Mouse (Mus musculus) layer of hippocampus, adult 18-20 months (tissue): Measurements from ENCODE around the gene Atoh7. TPM values are rescaled to one million over a fixed set of nuclear protein-coding genes. Genes with fewer than 3 reads are reported as not detected.
"Not testable (repeated sequence)": the region's sequence is repeated elsewhere in the genome, so short reads cannot be mapped to it uniquely, and the experiment has no call there.

Experiments
- DNase-seq, 2 experiments: peaks; one replicate each; pipeline ENCODE4 v3.0.0; 2022; ENCODE audit warnings: low spot score in 2 of 2
- long read RNA-seq: library from polyadenylated mRNA; stranded (forward); transcript quantifications from one replicate; pipeline ENCODE4 v2.0.0, GENCODE M21; 2021
- total RNA-seq, 2 experiments: library from RNA; stranded (reverse); gene quantifications; 2 replicates each; pipeline ENCODE4 v1.2.3; 2021

The Atoh7 gene
- total RNA-seq: 1 to 10 TPM in 1 of 2 experiments, under 1 TPM in 1; 0.79 to 2.4 TPM
- long read RNA-seq: 0 reads

DNA sequence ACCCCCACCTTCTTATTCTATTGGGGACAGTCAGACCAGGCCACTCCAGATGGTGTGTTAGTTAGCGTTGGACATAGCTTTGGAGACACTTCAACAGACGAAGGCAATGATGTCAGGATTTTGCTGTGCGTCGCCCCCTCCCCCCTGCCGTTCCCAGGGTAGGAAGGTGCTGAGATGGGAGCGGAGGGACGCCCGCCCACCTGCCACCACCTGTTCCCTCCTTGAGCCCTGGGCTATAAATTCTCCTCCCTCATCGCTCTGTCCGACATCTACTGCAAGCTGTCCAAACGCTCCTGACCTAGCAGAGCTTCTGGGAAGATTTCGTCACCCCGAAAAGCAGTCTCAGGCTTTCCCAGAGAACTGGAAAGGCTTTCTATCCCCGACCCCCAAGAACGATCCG is at the start of gene Atoh7:
TSS of gene Atoh7 (plus strand) at position 131 of the 400 bp plus-strand sequence.
- DNase-seq: peak in 1 of 2 experiments; percentile 17

DNA sequence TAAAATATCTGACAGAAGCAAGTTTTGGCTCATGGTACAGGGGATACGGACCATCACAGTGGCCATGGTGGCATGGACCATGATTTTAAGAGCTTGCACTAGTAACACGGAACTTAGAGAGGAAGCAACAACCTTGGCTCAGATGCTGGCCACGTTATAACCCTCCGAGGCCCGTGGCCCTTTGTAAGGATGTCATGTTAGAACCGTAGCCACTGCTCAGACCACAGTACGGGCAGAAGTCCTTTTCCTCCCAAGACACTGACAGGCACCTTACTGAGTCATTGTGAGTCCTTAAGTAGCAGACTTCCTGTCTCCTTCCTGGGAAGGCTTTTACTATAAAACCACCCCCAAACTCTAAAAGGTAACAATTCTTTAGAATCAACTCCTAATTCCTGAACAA is 48.2 kb upstream of the Atoh7 start:
- DNase-seq: no peak

DNA sequence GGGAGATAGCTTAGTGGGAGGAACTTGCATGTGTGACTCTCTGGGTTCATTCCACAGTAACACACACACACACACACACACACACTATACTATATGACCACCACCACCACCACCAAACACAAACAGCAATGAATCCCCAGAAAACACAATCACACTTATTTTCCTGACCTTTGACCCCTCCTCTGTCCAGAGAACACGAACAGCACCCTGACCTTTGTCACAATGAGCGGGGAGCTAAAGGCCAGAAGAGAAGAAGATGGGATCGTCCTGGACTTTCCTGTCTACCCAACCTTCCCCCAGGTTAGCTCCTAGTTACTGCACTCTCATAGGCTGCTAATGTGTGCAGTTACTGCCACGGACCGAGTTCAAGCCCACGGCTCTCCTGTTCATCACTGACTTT is 47.4 kb upstream of the Atoh7 start:
- no peak for DNase-seq

DNA sequence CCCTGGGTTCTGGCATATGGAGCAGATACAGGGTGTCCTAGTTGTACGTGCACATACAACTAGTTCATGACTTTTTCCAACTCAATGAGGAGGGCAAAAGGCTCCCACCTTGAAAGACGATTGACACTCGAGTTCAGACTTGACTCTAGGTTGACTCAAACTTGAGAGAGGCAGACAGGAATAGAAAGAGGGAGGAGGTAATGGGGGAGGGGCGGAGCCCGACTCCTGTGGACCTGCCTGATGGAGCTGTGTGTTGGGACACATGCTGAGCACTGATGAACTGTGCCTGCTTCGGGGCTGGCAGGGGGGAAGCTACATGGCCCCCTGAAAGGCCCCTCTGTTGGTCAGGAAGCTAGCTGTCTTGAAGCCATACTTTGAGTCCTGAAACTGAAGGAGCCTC is 46.4 kb upstream of the Atoh7 start:
- no peak for DNase-seq

DNA sequence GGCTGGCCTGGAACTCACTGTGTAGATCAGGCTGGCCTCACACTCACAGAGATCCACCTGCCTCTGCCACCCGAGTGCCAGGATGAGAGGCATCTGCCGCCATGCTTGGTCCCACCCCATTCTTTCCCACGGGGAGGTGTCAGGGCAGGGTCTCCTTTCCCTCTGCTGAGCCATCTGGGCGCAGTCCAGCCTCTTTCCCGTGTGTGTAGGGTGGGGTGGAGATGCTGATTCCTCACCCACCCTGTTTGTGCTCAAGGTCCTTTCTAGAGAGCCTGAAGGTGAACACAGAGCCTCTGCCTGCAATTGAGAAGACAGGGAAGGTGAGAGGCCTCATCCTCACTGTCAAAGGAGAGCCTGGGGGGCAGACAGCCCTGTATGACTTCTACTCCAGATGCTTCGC is 45.4 kb upstream of the Atoh7 start:
- DNase-seq: not testable (repeated sequence)

DNA sequence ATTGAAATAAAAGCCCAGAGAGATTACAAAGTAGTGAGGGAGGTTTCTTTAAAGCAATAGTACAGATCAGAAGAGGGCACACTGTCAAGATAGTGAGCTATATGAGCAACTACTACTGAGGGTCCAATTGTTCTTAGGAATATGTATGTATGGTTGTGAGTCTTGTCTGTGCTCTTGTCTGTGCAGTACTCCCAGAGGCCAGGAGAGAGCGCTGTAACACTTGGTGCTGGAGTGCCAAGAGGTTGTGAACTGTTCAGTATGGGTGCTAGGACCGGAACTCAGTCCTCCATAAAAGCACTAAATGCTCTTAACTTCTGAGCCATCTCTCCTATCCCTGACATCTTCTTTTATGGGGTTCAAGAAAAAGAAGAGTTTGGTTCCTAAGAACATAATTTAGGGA is 44.9 kb upstream of the Atoh7 start:
- no peak for DNase-seq

DNA sequence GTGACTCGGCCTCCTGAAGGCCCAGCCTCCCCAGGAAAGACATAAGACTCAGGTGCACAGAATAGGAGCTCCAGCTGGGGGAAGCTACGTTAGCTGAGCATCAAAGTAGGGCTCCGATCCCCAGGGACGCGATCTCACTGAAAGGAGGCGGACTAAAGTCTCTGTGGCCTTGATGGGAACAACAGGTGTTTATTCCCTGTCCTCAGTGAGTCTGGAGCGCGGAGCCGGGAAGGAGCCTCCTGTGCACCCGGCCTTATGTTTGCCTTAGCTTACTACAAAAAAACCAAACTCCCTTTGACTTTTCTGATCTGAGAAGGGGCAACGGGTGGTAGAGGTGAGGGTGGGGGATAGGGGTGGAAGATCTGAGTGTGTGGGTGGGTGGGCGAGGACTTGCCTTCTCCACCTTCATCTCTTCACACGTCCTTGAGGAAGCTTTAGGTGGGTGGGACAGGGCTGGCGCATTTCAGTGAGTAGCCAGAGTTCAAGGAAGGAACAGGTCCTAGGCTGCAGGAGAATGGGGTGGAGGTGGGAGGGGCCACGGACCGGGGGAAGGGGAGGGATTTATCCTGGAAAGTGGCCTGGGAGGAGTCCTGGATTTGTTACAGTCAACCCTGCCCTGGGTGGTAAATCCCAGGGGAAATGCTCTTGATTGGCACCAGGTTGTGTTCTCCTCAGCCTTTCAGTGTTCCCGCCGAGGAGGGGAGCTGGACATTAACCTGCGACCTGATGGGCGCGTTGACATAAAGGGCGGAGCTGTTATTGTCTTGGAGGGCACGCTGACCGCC is 42.3 kb upstream of the Atoh7 start:
- no peak for DNase-seq

DNA sequence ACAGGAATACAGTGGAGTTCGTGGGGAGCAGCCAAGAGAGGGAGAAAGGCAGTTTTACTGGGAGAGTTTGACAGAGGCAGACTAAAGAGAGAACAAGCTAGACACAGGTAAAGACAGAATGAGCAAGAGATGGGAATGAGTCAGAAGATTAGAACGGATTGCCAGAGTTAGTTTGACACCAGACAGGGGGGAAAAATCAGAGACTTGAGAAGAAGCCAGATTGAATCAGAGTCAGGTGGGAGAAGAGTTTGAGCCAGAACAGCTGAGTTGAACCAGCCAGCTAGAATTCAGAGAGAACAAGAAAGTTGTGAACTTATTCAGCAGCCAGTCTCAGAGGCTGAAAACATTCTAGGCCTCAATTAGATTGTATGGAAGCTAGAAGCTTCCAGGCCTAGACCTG is 39.6 kb upstream of the Atoh7 start, which contains the start of gene Pbld1:
TSS of gene Pbld1 (plus strand) at position 301 of the 400 bp plus-strand sequence.
- DNase-seq: no peak

DNA sequence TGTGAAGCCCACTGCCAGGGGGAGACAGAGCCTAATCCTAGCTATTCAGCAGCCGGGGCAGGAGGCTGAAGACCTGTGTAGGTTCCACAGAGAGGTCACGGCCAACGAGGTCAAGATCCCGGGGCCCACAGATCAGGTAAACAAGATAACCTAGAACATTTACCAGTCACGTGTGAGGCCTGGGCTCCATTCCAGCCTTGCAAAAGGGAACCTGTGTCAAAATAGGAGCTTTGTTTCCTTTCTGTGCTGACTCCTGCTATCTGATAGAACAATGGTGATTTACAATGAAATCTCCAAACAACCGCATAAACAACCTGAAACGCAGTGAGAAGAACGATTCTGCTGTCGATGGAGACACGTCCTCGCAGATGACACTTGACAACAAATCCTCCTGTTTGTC is 39.0 kb upstream of the Atoh7 start:
- no peak for DNase-seq

DNA sequence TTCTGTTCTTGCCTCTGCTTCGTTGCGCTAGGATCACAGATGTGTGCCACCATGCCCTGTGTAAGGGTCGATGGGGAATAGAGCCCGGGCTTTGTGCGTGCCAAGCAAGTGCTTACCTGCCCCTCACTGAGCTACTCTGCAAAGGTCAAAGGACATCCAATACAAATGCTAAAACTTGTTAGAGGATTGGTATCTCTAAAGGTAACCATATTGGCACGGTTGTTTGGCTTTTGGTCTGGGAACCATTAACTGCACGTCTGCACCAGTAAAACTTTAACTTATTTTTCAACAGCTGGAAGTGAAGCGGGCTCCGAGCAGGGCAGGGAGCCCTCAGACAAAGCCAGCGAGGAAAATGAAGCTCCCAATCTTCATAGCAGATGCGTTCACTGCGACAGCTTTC is 38.2 kb upstream of the Atoh7 start:
- no peak for DNase-seq

DNA sequence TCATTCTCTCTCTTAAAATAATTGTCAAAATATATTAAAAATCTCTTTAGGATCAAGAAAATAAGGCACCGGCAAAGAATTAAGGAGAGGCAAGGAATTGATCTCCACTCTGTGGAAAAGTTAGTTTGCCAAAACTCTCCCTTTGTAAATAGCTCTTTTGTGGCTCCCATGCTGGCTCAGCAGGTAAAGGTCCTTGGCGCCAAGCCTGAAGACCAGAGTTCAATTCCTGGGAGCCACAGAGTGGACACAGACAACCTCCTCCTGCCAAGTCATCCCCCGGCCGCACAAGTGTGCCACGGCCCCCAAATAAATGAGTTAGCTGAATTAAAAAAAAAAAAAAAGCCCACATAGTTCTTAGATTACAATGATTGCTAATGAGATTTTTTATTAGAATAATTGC is 36.8 kb upstream of the Atoh7 start:
- no peak for DNase-seq

DNA sequence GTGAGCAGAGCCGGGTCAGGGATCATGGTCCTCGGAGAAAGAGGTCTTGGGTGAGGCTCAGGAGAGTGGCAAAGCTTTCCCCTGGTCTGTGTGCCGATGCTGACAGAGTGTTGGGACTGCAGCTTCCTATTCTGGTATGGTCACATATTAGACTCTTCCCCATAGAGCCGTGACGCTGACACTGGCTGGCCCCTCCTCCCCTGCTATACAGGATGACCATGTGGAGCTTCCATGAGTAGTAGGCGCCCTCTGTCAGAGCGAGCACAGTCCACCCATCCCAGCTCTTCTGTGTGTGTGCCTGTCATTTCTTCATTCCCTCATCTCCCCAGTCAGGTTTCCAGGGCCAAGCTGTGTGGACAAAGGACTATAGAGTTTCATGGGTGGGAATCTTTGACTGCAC is 36.1 kb upstream of the Atoh7 start:
- DNase-seq: no peak

DNA sequence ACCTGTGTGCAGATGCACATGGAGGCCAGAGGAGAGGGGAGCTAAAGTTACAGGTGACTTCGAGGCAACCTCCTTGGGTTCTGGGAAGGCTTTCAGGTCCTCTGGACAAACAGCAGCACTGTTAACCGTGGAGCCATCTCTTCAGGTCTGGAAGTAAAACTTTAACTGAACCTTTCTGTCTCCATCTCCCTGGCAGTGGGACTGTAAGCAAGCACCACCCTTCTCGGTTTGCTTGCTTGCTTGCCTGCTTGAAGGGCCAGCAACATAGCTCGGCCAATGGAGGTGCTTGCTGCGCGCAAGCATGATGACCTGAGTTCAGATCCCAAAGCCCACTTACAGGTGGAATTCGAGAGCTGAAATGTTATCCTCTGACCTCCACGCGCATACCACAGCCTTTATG is 34.9 kb upstream of the Atoh7 start:
- no peak for DNase-seq

DNA sequence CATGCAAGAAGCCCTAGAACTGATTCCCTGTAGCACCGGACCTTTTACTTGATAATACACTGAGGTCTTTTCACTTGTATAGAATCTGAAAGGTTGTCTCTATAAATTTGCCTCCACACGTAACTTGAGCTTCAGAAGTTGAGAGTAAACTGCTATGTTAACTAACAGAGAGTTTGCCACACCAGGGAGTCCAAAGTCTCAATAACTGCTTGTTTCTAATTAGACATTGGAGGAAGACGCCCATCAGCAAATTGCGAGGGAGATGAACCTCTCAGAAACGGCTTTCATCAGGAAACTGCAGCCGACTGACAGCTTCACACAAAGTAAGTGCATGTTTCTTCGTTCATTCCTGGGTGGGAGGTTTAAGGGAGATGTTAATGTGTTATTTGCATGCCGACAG is 33.9 kb upstream of the Atoh7 start:
- no peak for DNase-seq

DNA sequence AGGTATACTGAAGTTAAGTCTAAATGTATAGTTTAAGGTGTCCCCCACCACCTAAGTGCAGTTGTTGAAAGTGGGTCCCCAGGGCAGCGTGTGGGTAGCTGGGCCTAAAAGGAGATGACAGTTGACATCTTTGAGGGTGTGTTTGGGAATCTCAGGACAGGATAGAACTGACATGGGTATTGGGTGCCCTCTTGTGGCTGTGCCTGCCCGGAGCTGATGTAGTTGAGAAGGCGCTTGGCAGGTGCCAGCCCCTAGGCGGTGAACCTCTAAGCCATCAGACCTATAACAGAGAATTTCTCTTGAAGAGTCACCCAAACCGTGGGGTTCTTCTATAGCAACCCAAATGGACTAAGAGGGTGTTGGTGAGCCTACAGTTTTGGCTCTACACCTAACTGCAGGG is 33.5 kb upstream of the Atoh7 start:
- DNase-seq: peak; percentile 62 to 87

DNA sequence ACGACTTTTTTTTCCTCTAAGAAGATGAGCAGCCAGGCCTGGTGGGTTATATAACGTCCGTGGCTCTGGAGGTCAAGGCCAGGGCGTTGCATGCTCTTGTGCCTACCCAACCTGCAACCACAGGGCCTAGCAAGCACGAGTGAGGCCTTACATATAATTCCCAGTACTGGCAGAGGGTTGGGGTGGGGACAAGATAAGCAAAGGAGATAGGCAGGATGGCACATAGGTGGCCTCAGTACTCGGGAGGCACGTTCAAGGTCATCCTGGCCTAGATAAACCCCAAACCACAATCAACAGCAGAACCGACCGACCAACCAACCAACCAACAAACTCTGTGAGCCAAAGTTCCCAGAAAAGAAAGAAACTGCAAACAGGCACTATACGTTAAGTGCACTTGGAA is 13.1 kb upstream of the Atoh7 start:
- no peak for DNase-seq

DNA sequence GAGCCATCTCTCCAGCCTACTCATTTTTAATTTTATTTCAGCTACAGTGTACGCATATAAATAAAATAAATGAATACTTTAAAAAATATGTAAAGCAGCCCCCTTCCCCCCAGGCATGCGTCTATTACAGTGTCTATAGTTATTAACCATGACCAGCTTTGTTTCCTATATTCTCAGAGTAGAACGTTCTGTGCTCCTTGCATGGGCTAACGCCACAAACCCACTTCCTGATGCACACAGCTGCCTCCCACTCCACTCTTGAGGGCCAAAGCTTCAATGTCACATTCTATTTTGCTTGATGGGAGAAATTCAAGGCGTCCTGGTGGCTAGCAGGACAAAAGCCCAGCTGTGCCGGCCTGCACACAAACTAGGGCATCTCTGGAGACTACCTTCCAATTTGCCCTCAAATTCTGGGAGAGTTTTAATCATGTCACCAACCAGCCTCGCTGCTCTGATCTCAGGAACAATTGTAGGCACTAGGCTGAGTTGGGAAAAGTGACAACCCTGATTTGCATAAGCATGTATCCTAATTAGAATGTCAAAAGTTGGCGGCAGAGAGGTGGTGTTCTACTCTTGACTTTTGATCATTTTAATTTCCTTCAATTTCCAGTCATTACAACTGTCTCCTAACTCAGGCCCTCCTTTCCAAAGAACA is 10.2 kb upstream of the Atoh7 start:
- peak in 1 of 2 experiments; percentile 11 for DNase-seq

DNA sequence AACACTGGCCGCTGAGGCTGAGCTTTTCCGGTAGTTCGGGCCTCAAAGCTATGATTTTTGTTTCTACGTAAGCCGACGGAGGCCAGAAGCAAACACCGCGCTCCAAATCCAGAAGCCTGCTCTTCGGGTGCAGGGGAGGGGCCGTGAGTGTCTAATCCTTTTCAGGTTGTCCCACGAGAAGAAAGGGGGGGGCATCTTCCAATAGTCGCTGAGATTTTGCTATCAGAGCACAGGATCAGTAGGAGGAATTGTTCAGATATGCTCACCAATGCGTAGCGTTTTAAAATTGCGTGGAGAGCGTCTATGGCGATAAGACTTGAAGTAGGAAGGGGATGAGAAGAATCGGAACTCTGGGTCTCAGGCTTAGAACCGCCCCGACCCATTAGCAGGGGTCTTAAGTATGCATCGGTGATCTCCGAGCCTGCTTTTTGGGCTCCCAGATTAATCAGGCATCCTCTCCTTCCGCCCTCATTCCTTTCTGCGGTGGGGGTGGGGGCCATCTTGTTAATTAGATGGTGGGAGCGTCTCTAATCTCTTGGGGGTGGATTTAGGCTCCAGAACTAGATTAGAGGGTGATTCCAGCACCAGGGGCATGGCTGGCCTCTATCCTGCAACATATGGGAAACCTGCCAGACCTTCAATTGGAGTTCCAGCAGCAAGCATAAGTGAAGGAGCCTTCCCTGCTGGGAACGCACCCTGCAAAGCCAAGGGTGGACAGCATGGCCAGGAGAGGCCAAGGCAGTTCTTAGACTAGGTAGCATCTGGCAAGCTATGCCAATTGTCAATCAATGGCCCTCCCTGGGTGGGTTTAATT is 9.5 kb upstream of the Atoh7 start:
- DNase-seq: peak in 1 of 2 experiments; percentile 11

DNA sequence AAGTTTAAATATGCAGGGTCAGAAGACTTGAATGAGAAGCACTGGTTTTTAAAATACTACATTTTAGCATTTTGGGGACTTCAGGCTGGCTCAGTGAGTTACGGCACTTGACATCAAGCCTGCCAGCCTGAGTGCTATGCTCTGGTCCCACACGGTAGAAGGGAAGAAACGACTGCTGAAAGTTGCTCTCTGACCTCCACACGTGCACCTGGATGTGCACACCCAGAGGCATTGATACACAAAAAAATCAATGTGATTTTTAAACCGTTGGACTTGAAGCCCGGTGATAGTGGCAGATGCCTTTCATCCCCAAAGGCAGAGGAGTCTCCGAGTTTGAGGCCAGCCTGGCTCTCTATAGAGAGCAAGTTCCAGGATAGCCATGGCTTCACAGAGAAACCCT is 7.5 kb upstream of the Atoh7 start:
- DNase-seq: no peak

DNA sequence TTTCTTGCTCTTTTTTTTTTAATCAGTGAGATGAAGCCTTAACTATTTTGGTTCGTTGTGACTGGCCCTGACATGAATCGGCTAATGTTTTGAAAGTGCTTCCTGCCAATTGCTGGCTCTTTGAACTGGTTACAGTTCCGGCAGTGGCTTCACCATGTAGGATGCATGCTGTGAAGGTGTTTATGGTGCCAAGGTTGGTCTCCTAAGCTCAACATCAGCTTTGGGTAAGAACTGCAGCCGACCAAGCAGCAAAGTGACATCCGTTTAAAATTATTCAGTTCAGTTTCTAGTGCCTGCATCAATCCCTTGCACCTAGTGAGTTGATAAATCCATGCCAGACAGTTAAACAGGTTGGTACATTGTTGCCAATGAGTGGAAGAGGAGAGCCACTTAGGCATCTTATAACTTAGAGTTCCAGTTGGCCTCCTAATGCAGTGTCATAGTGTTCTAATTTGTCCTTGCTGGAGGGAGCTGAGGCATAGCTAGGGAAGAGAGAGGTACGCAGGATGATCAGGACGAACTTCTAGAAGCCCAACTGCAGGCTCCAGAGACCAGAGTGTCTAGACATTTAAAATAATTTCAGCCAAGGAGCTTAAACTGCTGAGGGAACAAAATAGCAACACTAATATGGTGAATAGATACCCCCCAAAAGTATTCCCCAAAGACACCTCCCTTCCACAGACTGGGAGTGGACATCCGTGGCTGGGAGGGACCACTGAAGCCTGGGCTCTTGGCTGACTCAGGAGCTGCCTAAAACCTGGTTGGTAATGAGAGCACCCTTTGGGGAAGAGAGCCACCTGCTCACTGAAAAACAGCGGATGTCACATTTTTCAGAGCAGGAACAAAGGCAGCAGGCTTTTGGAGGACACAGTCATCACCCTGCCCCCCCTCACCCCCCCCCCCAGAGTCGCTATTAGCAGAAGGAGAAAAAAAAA is 6.6 kb upstream of the Atoh7 start:
- DNase-seq: no peak

DNA sequence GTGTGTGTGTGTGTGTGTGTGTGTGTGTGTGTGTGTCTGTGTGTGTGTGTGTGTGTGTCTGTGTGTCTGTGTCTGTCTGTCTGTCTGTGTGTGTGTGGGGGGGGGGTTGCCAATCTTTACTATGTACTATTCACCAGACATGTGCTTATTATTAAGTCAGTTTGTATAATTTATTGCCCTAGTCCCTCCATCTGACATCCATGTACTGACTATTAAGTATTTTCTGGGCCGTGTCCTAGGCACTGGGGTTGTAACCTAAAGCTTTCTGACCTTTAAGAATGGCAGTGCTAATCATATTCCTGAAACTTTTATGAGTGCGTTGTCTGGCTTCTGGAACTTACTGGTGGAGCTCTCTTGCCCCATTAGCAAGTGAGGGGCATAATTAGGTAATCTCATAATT is 2.7 kb upstream of the Atoh7 start:
- DNase-seq: no peak
